Mouse (Mus musculus): Measurements from ENCODE around the gene Gm14685. TPM values are rescaled to one million over a fixed set of nuclear protein-coding genes. Genes with fewer than 3 reads are reported as not detected.

The Gm14685 gene
- polyA plus RNA-seq (2012; rRNA removed) = 0.95 and 1.1 TPM in 2 replicates

GRCm38 (mm10) chrX:73116747-73117146, at the start of gene Gm14685:
Gene Gm14685 (plus strand): TSS chrX:73117047.

GRCm38 (mm10) chrX:73082267-73083055, 34.4 kb upstream of the Gm14685 start, which contains the start of gene Xlr4a:
Gene Xlr4a (minus strand): TSS chrX:73082478.

GRCm38 (mm10) chrX:73096941-73097508, 19.8 kb upstream of the Gm14685 start, which contains the start of gene Xlr3a:
Gene Xlr3a (minus strand): TSS chrX:73097095.

GRCm38 (mm10) chrX:73148496-73148895, 31.6 kb downstream of the Gm14685 start, which contains the start of gene Xlr5b:
Gene Xlr5b (plus strand): TSS chrX:73148796.

GRCm38 (mm10) chrX:73149350-73149749, 32.5 kb downstream of the Gm14685 start, which contains the start of gene DXBay18:
Gene DXBay18 (minus strand): TSS chrX:73149450.

GRCm38 (mm10) chrX:73176889-73177288, 60.0 kb downstream of the Gm14685 start, which contains the start of gene Spin2d:
Gene Spin2d (minus strand): TSS chrX:73176989.

Other genes with a start within 250 kb of the Gm14685 start
- gene Cetn2, start 198.6 kb upstream of the Gm14685 start, polyA plus RNA-seq (2012; rRNA removed) = 42.6 and 49.1 TPM in 2 replicates
- 63.5 and 64.4 TPM in 2 replicates for gene Nsdhl, start 198.5 kb upstream of the Gm14685 start, polyA plus RNA-seq (2012; rRNA removed)
- gene Zfp185, start 129.7 kb upstream of the Gm14685 start, polyA plus RNA-seq (2012; rRNA removed) = 1.2 and 1.7 TPM in 2 replicates
- gene Pnma5, start 79.9 kb upstream of the Gm14685 start, polyA plus RNA-seq (2012; rRNA removed) = 0.35 and 0.40 TPM in 2 replicates
- gene Pnma3, start 52.3 kb upstream of the Gm14685 start, polyA plus RNA-seq (2012; rRNA removed) = 22.8 and 27.1 TPM in 2 replicates
- 0.16 and 0.57 TPM in 2 replicates for gene Xlr4a, start 34.6 kb upstream of the Gm14685 start, polyA plus RNA-seq (2012; rRNA removed)
- 2.3 and 2.4 TPM in 2 replicates for gene Xlr3a, start 20.0 kb upstream of the Gm14685 start, polyA plus RNA-seq (2012; rRNA removed)
- gene Xlr5b, start 31.7 kb downstream of the Gm14685 start, polyA plus RNA-seq (2012; rRNA removed) = not detected in 2 replicates
- 1.2 TPM in 2 replicates for gene DXBay18, start 32.4 kb downstream of the Gm14685 start, polyA plus RNA-seq (2012; rRNA removed)
- not detected in 2 replicates for gene Spin2d, start 59.9 kb downstream of the Gm14685 start, polyA plus RNA-seq (2012; rRNA removed)
- 3.5 and 7.2 TPM in 2 replicates for gene Xlr3b, start 75.2 kb downstream of the Gm14685 start, polyA plus RNA-seq (2012; rRNA removed)
- 0.13 and 0.47 TPM in 2 replicates for gene Xlr4b, start 97.3 kb downstream of the Gm14685 start, polyA plus RNA-seq (2012; rRNA removed)
- 13.1 and 15.3 TPM in 2 replicates for gene F8a, start 111.2 kb downstream of the Gm14685 start, polyA plus RNA-seq (2012; rRNA removed)
- gene Xlr4c, start 126.1 kb downstream of the Gm14685 start, polyA plus RNA-seq (2012; rRNA removed) = 0.23 TPM in 1 of 2 replicates, not detected in the other
- gene Xlr3c, start 148.3 kb downstream of the Gm14685 start, polyA plus RNA-seq (2012; rRNA removed) = 0.08 and 0.12 TPM in 2 replicates
- 0.07 TPM in 1 of 2 replicates, not detected in the other for gene Xlr5a, start 175.9 kb downstream of the Gm14685 start, polyA plus RNA-seq (2012; rRNA removed)
- gene Xlr5c, start 175.9 kb downstream of the Gm14685 start, polyA plus RNA-seq (2012; rRNA removed) = not detected in 2 replicates
- gene Gm45015, start 219.8 kb downstream of the Gm14685 start, polyA plus RNA-seq (2012; rRNA removed) = not detected in 2 replicates
- 20.4 and 21.9 TPM in 2 replicates for gene Zfp275, start 225.6 kb downstream of the Gm14685 start, polyA plus RNA-seq (2012; rRNA removed)